Mouse (Mus musculus) mouse trophoblast stem cell (cell line): Measurements from ENCODE around the gene Fam186b.

Experiments used
- in situ Hi-C, 2 experiments: fragments of 300-500 bp; cut with MseI, MboI; formaldehyde crosslinking; loops; 2 replicates in 1 of 2; 3 replicates in 1 of 2; pipeline ENCODE4 v1.15.1; 2025

The Fam186b gene

DNA sequence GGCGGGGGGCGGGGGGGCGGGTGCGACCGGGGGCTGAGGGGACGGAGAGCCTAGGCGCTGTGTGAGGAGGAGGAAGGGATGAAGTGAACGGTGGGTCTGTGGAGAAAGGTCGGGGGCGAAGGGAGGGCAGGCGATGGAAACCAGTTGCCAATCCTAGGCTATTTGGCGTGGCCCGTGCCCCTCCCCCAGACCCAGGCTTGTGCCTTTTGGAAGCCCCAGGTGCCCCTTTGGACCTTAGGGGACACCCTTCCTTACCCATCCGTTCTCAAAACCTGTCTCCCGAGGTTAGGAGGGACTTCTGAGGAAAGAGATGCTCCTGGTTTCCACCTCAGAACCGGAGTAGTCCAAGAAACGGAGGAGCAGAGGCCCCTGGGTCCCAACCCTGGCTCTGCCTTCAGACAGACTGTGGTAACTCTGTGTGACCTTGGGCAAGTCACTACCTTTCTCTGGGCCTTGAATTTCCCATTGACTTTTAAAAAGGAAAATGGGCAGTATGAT lies at the start of gene Fam186b:
Gene Fam186b (minus strand): TSS at position 405 of the 498 bp plus-strand sequence.
- in situ Hi-C loops: no loop called here

DNA sequence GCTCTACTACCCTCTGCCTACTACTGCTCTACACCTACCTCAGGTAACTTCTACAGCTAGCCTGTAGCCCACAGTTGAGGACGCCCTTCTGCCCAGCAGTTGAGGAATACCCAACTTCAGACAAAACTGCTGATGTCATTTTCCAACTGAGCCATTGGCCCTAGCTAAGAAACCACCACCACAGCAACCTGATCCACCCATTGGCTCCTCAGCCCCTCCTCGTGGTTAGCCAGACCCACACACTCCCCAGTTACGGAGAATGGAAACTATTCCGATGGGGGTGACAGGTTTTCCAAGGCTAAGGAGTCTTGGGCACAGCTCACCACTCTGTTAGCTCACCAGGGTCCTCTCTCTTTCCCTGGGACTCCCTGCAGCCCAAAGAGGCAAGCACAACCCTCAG lies 49.3 kb upstream of the Fam186b start:
- in situ Hi-C loops: no loop called here

DNA sequence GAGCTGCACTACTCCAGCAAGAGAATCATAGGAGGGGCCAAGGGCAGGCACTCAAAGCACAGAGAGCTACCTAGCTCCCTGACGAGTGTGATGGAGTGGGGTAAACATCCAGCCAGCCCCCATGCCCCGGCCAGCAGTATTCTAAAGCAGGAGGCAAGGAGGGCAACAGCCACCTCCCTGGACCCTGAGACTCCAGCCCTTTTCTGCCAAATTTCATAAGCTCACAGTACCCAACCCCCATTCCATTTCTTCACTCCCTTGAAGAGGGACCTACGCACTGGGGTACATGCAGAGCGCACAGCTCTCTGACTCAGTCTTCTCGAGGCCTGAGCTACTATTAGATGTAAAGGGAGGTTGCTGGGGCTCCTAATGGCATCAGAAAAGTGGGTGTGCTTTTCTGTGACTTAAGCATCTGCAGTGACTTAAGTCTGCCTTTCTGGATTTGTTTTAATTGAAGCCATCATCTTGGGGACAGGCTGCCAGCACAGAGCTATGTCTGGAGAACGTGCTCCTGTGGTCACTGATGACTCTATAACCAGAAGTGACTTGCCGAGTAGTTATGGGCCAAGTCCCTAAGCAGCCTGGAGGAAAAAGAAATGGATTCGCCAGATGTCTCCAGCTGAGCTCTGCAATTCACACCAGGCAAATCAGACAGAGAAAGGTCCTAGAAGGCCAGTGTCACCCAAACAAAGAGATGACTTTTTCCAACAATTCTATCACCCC lies 48.6 kb upstream of the Fam186b start:
- in situ Hi-C loops: no loop called here

DNA sequence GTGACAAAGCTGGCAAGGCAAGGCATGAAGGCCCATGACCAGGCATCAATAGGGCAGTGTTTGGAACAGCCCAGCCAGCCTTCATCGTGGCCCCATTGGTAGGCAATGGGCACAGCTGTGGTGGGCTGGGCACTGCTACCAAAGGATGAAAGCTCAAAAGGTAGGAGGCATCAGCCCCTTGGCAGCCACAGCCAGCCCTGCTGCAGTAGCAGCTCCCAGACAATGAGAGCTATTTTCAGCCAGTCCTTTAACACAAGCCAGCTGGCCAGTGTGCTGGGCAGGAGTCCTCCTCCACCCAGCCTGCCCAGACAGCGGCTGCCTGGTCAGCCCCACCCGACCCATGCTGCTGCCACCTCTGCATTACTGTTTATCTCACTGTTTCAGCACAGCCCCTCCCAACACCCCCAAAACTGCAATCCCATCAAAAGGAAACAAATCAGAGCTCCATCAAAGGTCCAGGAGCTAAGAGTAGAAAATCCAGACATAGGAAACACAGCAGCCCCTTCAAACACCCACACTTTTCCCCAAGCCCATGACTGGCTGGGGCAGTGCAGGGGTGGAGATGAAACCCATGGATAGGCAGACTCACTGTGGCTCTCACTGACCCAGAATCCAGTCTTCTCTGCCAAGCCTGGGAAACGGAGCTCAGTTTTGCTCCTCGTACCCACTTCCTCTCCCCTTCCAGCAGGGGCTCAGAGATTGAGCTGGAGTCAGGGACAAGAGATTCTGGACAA lies 47.9 kb upstream of the Fam186b start:
- in situ Hi-C loops: no loop called here

DNA sequence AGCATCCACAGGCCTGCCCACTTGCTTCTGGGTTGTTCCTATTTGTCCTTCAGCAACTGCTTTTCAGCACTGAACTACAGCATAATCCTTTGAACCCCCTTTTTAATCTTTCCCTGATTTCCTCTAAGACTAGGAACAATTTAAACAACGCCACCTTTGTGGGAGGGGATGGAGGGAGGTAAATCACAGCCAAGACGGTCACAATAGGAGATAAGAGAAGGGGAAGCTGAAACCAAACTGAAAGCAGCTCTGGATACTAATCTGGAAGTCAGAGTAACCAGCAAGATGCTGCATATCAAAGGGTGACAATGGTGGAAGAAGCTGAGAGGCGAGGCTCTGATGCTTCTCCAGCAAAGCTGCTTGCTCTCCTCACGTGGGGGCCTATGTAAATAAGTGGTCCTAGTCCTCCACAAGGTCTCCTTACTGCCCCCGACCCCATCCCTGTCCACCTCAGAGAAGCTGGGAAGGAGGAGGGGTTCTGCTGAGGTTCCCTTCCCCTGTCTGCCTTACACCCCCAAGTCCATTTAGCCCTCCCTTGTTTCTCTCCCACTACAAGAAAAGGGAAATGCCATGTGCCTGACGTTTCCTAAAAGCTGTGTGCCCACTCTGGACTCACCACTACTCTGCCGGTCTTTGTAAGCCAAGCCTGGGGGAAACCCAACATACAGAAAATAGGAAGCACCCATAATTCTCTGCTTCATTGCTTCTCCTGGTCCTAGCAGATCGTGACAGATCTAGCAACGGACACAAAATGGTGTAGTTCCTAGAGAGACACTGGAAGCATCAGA lies 46.7 kb upstream of the Fam186b start:
- in situ Hi-C loops: no loop called here

DNA sequence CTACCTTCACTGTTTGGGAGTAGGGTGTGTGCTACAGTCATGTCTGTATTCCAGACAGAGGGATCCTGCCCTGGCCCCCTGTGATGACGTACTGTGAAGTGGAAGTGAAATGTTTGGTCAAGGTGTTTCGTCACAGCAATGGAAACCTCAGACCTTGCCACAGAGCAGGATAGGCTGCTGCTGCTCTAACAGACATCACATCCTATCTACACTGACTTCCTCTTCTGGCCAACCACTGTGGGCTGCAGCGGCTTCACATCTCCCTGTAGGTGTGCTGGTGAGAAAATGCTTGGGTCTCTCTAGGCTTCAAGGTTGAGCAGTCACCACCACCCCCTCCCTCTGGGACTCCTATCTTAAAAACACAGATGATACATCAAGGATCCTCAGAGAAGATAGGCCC lies 45.4 kb upstream of the Fam186b start:
- in situ Hi-C loops: no loop called here

DNA sequence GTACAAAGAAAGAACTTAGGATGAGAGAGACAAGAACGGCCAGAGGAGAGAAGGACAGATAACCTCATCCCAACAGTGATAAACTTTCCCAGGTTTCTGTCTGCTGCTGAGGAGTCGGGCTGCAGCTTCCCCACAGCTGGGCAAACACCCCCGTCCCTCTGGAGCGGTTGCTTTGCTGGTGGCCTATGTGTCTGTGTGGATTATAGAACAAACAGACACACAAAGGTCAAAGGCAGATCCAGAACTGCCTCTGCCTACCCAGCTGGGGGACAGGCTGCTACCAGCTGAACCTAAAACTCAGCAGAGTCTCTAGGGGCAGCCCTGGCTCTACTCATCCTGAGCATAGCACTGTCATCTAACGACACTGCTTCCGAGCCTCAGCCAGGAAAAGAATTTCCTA lies 44.0 kb upstream of the Fam186b start:
- in situ Hi-C loops: no loop called here

DNA sequence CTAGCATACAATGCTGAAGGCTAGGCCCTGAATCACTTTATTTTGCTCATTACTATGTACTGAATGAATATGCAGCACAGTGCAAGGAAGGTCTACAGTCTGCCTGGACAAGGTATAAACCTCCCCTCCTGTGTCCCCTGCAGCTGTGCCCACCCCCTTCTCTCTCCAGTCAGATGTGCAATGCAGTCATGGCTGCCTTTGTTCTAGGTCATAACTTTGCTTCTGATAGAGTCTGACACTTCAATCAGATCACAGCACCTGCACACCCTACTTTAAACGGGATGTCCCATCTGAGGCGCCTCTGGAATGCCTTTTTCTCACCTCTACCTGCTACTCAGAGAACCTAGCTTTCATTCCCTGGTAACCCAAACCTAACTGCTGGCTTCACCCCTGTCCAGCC lies 43.2 kb upstream of the Fam186b start:
- in situ Hi-C loops: no loop called here

DNA sequence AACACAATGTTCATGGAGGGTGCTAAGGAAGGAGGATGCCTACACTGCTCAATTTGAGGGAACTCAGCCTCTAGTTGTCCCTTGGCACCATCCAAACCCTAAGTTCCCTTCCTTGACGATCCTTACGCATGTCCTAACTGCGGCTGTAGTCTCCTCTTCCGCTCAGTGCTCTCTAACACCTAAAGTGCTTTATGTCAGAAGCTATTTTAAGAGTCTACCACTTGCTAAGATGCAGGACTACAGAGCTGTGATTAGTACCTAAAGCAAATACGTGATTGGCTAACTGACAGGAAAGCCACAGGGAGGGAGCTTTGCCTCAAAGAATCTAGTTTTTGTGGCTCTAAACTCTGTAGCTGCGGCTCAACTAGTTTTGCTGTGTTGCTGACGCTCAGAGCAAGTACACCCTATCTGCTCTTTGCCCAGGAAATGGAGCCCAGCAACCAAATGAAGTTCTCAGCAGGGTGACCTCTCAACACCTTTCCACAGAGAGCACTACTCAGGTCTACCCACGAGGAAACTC lies 40.2 kb upstream of the Fam186b start:
- in situ Hi-C loops: no loop called here

DNA sequence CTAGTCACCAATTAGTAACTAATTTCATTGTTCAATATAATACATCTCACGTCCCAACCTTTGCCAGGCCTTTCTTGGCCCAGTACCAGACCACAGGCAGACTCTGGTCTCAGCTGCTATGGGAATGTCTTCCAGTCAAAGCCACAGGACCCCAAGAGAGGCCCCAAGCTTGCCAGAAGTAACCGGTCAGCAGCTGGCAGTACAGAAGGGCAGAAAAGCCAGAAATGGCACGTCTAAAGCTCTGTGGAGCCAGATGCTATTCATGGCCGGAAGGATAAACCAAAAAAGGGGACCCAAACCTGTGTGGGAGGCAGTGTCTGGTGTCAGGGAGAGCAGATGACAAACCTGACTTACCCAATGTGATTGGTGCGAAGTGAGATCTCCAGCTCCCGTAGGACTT lies 38.8 kb upstream of the Fam186b start:
- in situ Hi-C loops: no loop called here

DNA sequence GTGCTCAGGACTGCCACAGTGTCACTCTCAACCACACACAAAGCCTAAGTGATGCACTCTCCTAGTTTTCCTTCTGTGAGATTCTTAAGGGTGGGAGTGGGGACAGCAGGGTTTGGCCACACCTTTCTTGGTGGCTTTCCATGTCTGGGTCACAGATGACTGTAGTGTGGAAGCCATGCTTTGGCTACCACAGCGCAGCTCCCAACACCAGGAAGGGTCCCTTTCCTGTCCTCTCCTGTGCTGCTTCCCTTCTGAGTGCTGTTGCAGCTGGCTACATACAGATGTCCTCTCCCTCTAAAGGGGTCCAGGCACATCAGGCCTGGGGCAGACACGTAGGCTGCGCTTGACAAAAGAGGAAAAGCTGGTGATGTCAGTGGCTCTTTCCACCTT lies 38.0 kb upstream of the Fam186b start:
- in situ Hi-C loops: no loop called here

DNA sequence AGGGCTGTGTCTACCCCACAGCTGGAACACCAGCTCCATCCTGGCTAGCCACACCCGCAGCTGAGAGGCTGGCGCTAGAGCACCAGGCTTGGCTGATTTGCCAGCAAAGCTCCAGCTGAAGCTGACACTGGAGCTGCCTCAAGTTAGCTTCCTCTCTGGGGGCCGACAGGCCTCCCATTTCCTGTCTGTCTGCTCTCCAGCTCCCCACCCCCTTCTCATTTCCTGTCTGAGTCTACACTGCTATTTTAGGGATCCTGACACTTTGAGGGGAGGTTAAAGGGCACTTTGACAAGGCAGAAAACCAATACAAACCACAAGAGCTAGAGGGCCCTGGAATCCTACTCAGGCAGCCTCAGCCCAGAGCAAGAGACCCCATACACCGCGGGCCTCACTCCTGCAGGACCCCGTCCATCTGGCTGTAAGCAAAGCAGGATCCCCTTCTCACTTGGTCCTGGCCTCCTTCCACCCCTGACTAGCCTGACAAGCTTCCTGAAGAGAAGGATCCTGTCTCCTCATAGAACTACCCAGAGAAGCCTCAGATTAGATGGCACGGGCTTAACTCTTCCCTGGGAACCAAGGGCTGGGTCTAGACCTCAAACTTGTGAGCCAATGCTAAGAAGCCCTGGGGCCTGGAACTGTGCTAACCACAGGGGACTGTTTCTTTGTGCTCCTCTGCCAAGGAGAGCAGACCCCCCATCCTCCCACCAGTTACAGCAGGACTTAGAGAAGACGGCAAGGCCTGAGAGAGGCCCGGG lies 37.4 kb upstream of the Fam186b start:
- in situ Hi-C loops: no loop called here

DNA sequence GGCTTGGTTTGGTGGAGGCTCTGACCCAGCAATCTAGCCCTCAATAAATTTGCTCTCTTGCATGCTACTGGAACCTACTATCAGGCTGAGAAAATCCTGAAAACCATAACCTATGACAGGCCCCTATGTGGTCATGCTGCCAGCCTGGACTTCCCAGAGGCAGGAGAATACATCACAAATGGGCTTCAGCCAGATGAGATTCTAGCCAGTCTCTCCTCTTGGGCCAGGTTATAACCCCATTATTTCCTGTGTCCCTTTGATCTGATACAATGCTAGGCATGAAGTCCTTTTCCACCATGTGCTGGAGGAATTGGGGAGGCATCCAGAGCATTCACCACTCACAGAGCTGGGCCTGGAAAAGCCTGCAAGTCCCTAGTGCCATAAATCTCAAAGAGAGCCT lies 36.4 kb upstream of the Fam186b start:
- in situ Hi-C loops: no loop called here

DNA sequence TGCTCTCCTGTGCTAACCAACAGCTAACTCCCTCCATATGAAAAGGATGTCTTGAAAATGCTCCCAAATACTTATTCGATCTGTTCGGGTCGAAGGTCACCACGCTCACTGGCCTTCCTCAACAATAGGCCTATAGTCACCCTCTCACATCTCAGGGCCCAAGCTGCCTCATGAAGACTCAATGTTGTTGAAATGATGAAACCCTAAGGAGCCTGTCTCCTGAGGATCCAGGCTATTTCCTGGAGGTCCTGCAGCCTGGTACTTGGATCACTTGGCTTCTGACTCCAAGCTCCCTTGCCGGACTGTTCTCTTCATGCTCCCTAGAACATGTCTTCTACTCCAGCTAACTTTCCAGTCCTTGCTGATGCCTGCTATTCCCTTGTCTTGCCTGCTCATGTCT lies 35.7 kb upstream of the Fam186b start:
- in situ Hi-C loops: no loop called here

DNA sequence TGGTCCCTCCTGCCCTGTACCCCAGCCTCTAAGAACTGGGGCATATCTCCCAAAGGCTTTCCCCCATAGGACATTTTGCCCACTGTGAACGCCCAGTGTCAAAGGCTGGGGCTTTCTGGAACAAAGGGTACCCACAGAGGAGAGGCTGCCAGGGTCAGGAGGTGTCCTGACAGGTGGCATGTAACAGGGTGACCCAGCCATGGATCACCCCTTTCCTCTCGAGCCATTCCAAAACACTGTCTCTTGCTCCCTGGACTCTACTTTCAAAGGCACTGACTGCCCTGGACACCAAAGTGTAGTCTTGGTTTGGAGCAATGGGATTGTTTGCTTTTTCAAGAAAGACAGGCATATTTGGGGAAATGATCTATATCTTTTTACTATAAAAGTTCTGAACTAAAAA lies 34.6 kb upstream of the Fam186b start:
- in situ Hi-C loops: no loop called here

DNA sequence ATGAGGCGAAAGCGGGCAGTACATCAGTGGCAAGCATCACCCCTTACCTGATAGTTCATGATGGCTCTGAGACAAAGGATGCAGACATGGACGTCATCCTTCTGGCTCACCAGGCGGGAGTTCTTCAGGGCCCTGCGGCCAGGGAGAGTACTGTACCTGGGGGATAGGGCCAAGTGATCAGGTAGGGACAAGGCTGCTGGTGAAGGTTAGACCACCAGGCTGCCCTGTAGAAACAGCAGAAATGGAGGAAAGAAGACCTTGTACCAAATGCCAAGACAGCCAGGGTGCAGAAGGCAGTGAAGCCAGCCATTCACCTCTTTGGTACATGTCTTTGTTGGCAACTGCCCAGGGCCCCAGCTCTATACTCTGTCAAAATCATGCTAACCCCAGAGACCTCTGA lies 32.3 kb upstream of the Fam186b start:
- in situ Hi-C loops: loop anchor here in 1 of 2 experiments (5.0 kb wide), 1 partner anchor 49 kb away; no protein-coding TSS in a partner anchor

DNA sequence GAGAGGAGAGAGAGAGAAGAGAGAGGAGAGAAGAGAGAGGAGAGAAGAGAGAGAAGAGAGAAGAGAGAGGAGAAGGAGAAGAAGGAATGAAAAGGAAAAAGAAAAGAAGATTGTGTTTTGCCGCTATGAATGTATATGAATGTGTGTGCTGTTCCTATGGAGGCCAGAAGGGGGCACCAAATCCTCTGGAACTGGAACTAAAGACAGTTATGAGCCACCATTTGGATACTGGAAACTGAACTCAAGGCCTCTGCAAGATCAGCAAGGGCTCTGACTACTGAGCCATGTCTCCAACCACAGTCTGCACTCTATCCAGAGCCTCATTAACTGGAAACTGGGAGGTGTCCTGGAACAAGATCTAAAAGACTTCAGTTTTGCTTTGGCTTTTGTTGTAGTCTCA lies 31.3 kb upstream of the Fam186b start:
- in situ Hi-C loops: loop anchor here in 1 of 2 experiments (5.0 kb wide), 1 partner anchor 50 kb away; no protein-coding TSS in a partner anchor

DNA sequence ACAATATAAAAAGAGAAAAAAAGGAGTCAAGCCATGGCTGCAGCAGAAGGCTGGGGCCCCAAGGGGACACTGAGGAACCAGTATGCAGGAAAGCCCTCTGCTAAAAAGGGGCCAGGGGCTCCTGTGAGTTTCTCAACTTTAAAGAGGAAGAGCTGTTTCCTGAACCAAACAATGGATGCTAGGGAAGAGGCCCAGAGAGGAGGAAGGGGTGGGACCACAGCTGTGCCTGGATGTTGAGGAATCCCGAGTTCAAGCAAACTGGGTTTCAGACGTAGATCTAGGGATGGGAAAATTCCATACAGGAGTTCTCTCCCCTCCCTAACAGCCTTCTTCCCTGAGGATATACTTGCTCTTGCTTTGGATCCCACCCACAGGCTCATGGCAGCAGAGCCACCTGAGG lies 30.7 kb upstream of the Fam186b start:
- in situ Hi-C loops: loop anchor here in 1 of 2 experiments (5.0 kb wide), 1 partner anchor 51 kb away; no protein-coding TSS in a partner anchor

DNA sequence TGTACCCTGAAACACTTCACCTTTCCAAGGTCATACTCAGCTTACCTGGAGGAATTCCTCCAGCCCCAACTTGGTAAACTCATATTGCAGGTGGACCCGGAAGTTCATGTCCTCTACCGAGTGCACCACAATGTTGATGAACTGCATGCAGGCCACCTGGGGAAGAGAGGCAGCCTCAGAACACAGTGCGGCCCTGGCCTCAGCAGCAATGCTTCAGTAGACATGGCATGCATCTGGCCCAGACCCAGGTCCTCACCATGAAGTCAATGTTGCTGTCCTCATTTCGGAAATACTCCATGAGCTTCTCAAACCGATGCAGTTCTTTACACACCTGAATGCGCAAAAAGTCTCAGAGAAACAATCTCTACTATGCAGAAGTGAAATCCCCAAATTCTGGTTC lies 29.9 kb upstream of the Fam186b start:
- in situ Hi-C loops: loop anchor here in 1 of 2 experiments (5.0 kb wide), 1 partner anchor 52 kb away; no protein-coding TSS in a partner anchor

DNA sequence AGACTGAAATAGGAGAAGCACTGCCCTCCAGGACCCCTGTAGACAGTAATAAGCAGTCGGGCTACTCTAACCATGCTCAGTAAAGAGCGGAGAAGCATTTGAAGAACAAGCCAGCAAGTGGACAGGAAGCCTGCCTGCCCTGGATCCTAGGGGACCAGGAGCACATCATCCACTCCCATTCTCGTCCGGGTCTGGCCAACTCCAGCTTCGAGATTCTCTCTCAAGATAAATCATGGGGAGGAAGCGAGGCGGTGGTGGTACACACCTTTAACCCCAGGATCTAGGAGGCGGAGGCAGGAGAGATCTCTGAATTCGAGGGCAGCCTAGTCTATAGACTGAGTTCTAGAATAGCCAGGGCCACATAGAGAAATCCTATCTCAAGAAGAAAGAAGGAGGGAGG lies 28.5 kb upstream of the Fam186b start:
- in situ Hi-C loops: no loop called here

DNA sequence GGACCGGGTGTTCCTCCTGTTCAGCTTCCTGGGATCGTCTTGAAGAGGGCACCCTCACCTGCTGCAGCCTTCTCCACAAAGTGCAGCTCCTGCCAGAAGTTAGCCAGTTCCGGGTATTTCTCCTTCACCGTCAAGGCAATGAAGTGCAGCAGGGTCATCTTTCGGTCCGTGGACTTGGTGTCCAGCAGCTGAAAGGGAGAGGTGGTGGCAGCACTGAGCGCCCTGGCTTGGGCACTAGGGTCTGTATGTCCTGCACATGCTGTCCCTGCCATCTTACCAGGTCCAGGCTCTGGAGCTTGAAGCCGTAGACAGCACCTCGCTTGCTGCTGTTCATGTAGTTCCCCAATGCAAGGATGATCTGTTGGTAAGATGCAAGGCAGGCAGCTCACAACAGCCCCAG lies 25.3 kb upstream of the Fam186b start:
- in situ Hi-C loops: no loop called here
